Mouse (Mus musculus): ENCODE results near the gene Ttll5.

DNA sequence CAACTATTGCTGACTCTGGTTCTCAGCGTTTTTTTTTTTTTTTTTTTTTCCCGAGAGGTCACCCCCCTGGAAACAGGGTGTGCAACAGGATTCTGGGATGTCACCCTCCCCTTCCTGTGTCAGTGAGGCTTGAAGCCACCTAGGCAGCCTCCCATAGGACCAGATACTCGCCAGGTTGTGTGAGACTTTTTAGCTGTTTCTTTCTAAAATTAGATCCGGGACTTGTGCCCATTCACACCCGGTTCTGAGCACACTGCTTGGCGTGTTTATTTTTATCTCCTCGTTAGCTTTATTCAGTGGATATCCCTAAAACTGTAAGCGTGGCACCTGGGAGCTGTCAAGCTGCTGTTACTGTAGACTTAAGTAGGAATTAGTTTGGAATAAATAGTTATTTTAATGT is 262.1 kb downstream of the Ttll5 start:
- no peak for TF ChIP-seq POLR2A (IDR thresholded peaks at IDR 0.05; ENCODE audit: low read depth, low read length)
- TF ChIP-seq CTCF (IDR thresholded peaks at IDR 0.05; ENCODE audit: extremely low read depth, insufficient read depth, insufficient read length, insufficient replicate concordance), result no peak

Measured in spleen, adult 2 months (tissue).